Mouse (Mus musculus) megakaryocyte, embryonic 14.5 days (primary cell): Measurements from ENCODE around the gene Phactr4.

Experiments used
- FLI1 ChIP-seq: IDR thresholded peaks from 2 replicates; pipeline ENCODE4 v1.6.1; 2012; ENCODE audit warnings: low read length, inconsistent platforms, mixed read lengths
- GATA1 ChIP-seq: IDR thresholded peaks from 3 replicates; pipeline ENCODE4 v1.6.1; 2012; ENCODE audit warnings: mixed read lengths, low read length, inconsistent platforms, borderline replicate concordance

DNA sequence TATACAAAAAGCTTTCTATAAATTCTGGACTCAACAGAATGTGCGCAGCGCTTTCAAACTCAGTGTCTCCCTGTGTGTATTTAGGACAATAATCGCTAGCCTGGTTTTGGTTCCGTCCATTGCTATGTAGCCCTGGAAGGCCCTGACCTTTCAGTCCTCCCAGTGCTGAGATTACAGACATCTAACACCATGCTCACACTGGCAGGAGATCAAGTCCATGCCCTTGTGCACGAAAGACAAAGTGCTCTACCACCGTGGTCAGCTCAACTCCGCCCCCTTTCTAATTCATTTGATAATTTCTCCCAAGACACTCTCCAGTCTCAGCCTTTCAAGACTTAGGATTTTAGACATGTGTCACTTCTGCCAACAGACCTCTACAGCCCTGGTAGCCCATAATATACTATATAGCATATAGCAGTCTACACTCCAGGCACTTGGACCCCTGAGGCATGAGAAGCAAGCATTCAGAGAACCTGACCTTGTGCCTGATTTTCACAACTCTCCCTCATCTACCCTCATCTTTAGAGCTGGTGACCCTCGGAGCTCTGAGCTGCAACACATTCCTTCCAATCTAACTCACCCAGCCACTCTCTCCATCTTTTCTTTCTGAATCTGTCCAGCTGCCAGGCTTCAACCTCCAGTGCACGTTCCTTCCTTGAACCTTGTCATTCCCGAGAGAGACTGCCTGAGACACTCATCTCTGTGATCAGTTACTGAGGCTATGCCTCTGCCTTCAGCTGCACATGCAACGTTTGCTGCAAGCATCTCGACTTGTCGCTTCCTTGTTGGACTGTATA lies 15.7 kb downstream of the Phactr4 start:
- no peak for TF ChIP-seq GATA1
- TF ChIP-seq FLI1 = no peak
